Mouse (Mus musculus): ENCODE data around the gene Myo10.

- TF ChIP-seq GATA1 (IDR thresholded peaks at IDR 0.05; ENCODE audit: low read length): no peak
- no peak for TF ChIP-seq TAL1 (IDR thresholded peaks at IDR 0.05; ENCODE audit: low read length)
Observed at GRCm38 (mm10) chr15:25789241-25789640, 166.9 kb downstream of the Myo10 start.
